Mouse (Mus musculus): Measurements from ENCODE around the gene Gm28845.
A peak's percentile ranks its signal among the peaks of the same experiment; 100 is the strongest.
"Not testable (repeated sequence)": the region's sequence is repeated elsewhere in the genome, so short reads cannot be mapped to it uniquely, and the experiment has no call there.

Gene Gm28845

DNA sequence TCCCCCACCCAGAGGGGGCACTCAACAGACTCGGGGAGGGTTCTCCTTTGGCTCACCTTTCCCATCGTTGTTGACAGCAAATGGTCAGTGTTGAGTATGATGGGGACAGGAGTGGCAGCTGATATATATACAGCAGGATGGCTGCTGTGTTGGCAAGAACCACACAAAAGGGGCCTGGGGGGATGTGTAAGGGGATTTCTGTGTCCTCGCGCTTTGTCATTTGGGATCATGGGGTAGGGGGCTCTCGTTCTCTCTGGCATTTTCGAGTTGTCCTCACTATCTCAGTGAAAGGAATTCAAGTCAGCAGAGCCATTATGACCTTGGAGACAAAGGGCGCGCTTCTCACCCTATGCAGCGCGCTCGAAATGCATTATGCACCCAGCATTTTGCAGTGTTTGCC is 16.1 kb downstream of the Gm28845 start, which contains the start of gene Cryga:
TSS of gene Cryga (minus strand) at position 101 of the 400 bp plus-strand sequence.
- DNase-seq: no peak

GRCm38 (mm10) chr1:65096953-65097352 is 22.4 kb downstream of the Gm28845 start:
- no peak for DNase-seq

- no peak for DNase-seq
Measured at GRCm38 (mm10) chr1:65091566-65091965, 27.8 kb downstream of the Gm28845 start.

- DNase-seq: peak; percentile 6
Measured at GRCm38 (mm10) chr1:65090370-65090769, 29.0 kb downstream of the Gm28845 start.

GRCm38 (mm10) chr1:65088567-65089356 is 30.6 kb downstream of the Gm28845 start:
- no peak for DNase-seq

- no peak for DNase-seq
Measured at GRCm38 (mm10) chr1:65082188-65082587, 37.2 kb downstream of the Gm28845 start, which contains the start of gene Crygb. Crygb (minus strand) TSS chr1:65082288.

- no peak for DNase-seq
Measured at GRCm38 (mm10) chr1:65075607-65076006, 43.8 kb downstream of the Gm28845 start.

GRCm38 (mm10) chr1:65073589-65073988 is 45.8 kb downstream of the Gm28845 start, which contains the start of gene Crygc:
Crygc (minus strand) TSS chr1:65073689.
- no peak for DNase-seq

- no peak for DNase-seq
Measured at GRCm38 (mm10) chr1:65067842-65068241, 51.5 kb downstream of the Gm28845 start.

DNA sequence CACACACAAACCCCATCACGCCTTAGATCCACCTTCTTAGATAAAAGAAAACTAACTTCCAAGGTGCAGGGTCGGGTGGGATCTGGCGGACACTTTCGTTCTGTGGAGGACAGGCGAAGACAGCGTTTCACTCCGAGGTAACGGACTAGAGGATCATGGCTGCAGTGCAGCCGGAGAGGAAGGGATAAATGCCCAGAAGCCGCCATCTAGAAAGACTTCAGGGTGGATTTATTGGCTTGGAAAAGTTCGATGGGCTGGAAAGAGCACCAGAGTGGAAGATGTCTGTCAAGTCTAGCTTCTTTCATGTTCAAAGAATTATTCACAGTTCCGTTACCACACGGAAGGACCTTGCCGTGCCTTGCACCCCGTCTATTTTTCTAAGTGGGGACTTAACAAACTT is 55.2 kb downstream of the Gm28845 start:
- no peak for DNase-seq

DNA sequence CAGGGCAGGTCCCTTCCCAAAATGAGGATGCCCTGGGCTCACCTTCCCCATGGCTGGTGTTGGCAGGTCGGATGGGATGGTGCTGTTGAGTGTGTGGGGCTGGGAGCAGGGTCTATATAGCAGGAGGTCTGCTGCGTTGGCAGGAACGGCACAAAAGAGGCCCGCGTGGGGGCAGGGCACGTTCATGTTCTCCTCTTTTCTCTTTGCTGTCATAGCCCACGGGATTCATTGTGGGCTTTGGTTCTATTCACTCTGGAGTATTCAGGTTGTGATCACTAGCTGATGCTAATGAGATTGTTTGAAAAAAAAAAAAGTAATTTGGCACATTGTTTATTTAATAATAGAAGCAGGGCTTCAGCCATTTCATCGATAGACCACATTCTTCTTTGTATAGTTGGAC is 56.0 kb downstream of the Gm28845 start, which contains the start of gene Crygd:
TSS of gene Crygd (minus strand) at position 101 of the 400 bp plus-strand sequence.
- no peak for DNase-seq

DNA sequence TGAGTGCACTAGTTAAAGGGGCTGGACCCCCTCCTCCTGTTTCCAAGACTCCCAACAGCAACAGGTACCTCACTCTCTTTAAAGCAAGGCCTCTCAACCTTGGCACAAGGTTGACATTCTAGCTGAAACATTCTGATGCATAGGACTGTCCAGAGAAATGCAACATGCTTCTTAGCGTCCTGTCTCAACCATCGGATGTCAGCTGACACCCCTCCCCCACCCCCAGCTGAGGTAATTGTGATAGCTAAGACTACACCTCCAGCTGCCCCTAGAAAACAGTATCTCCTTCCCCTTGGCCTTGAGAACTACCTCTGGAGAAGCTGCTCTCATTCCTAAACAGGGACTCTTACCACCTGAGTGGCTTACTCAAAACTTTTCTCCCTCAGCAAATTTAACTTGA is 67.2 kb downstream of the Gm28845 start:
- DNase-seq: no peak

DNA sequence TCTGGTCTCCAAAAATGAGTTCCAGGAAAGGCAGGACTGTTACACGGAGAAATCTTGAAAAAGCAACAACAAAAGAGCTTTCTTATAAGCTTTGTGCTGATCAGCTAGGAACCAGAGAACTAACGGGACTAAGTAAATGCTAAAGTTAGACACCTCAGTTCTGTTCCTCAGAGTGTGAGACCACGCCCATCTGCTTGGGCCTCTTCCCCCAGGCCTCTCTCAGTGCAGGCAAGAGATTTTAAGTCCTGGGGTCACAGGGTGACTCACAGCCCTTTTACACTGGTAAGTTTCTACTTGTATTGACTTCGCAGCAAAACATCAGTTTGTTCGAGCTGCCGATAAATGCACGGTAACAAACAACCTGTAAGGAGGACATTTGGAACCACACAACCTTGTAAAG is 67.7 kb downstream of the Gm28845 start:
- DNase-seq: no peak

GRCm38 (mm10) chr1:65050952-65051351 is 68.4 kb downstream of the Gm28845 start, which contains the start of gene Cryge:
Cryge (minus strand) TSS chr1:65051149.
- not testable (repeated sequence) for DNase-seq

Measured in layer of hippocampus, adult 9-11 months (tissue).